In genomic region chr6:8951884-8952590, GRCm38 (mm10) we compare ENCODE assay signal across 9 mouse cellular contexts. TPM values are rescaled to one million over a fixed set of nuclear protein-coding genes. Genes with fewer than 3 reads are reported as not detected.
A peak's percentile ranks its signal among the peaks of the same experiment; 100 is the strongest.
DNase-seq lines count a peak whose midpoint lies in the region; ATAC-seq lines count a peak whose summit lies in the region.
"Had no signal": no experiment of that assay in that cellular context is flagged by ENCODE, and none has a peak within 500 bp of the region (broad histone marks: within the 10 kb centered on the region; RNA-seq: fewer than 3 reads in every experiment).

No protein-coding gene starts in this region.

- no peak overlapping the region for H3K4me3 ChIP-seq in intestine, embryonic 15.5 days (replicated peaks)
- no peak overlapping the region for H3K4me3 ChIP-seq in intestine, embryonic 16.5 days (ENCODE audit: low read length)
- H3K4me3 ChIP-seq in embryonic facial prominence, embryonic 12.5 days: no peak overlapping the region
- peak overlapping the region; percentile 56 for H3K4me3 ChIP-seq in hindbrain, embryonic 14.5 days (replicated peaks; ENCODE audit: low read length)
- H3K4me3 ChIP-seq in midbrain, embryonic 16.5 days (ENCODE audit: low read depth, low read length): peak overlapping the region; percentile 67

- DNase-seq in hindbrain, embryonic 14.5 days (ENCODE audit: low spot score): no peak
- DNase-seq in lung, postnatal 4 days: no peak
- DNase-seq in gastrocnemius, postnatal 4 days (ENCODE audit: low spot score in 2 of 2): no peak
- no peak for DNase-seq in thymus, postnatal 0 days (ENCODE audit: low spot score)

- no peaks in the 10 kb centered on the region for H3K36me3 ChIP-seq in intestine, embryonic 15.5 days
- H3K36me3 ChIP-seq in intestine, embryonic 16.5 days (ENCODE audit: control insufficient read depth, insufficient read depth, low read length): no peaks in the 10 kb centered on the region
- H3K36me3 ChIP-seq in embryonic facial prominence, embryonic 12.5 days: no peaks in the 10 kb centered on the region
- H3K36me3 ChIP-seq in hindbrain, embryonic 14.5 days (replicated peaks; ENCODE audit: control insufficient read depth, insufficient read depth): no peaks in the 10 kb centered on the region
- H3K36me3 ChIP-seq in midbrain, embryonic 16.5 days (ENCODE audit: control insufficient read depth, insufficient read depth, low read length): no peaks in the 10 kb centered on the region
- H3K36me3 ChIP-seq: heart, embryonic 15.5 days had no signal

- WGBS in intestine, embryonic 15.5 days: 26% methylated on average over 15 of the region's 15 CpGs
- 26% methylated on average over 15 of the region's 15 CpGs for WGBS in intestine, embryonic 16.5 days
- 14% methylated on average over 15 of the region's 15 CpGs for WGBS in embryonic facial prominence, embryonic 12.5 days
- 10% methylated on average over 15 of the region's 15 CpGs for WGBS in hindbrain, embryonic 14.5 days
- 10% methylated on average over 15 of the region's 15 CpGs for WGBS in midbrain, embryonic 16.5 days

- peaks cover 88% of the 10 kb centered on the region for H3K27me3 ChIP-seq in intestine, embryonic 15.5 days (replicated peaks)
- H3K27me3 ChIP-seq in intestine, embryonic 16.5 days (replicated peaks; ENCODE audit: control insufficient read depth, insufficient read depth, low read length): peaks cover 80% of the 10 kb centered on the region
- H3K27me3 ChIP-seq in embryonic facial prominence, embryonic 12.5 days: peaks cover 94% of the 10 kb centered on the region
- peaks cover 51% of the 10 kb centered on the region for H3K27me3 ChIP-seq in hindbrain, embryonic 14.5 days (ENCODE audit: control insufficient read depth, insufficient read depth, low read length)
- peaks cover 12% of the 10 kb centered on the region for H3K27me3 ChIP-seq in midbrain, embryonic 16.5 days (ENCODE audit: control insufficient read depth, insufficient read depth, low read depth, low read length)

- peak overlapping the region; percentile 71; the same call in 1 of the 2 replicates for H3K4me2 ChIP-seq in intestine, embryonic 15.5 days (replicated peaks)
- no peak overlapping the region for H3K4me2 ChIP-seq in intestine, embryonic 16.5 days (ENCODE audit: low read depth, low read length)
- peak overlapping the region; percentile 43; the same call in 1 of the 2 replicates for H3K4me2 ChIP-seq in embryonic facial prominence, embryonic 12.5 days (replicated peaks)
- H3K4me2 ChIP-seq in hindbrain, embryonic 14.5 days (replicated peaks): peak overlapping the region; percentile 79
- H3K4me2 ChIP-seq in midbrain, embryonic 16.5 days (ENCODE audit: low read length): peak overlapping the region; percentile 81

- no peak overlapping the region for H3K9ac ChIP-seq in intestine, embryonic 15.5 days
- H3K9ac ChIP-seq in intestine, embryonic 16.5 days (ENCODE audit: low read depth, low read length): no peak overlapping the region
- no peak overlapping the region for H3K9ac ChIP-seq in embryonic facial prominence, embryonic 12.5 days
- peak overlapping the region; percentile 75 for H3K9ac ChIP-seq in hindbrain, embryonic 14.5 days
- peak overlapping the region; percentile 80 for H3K9ac ChIP-seq in midbrain, embryonic 16.5 days (ENCODE audit: low read depth, low read length)
- H3K9ac ChIP-seq: heart, embryonic 15.5 days had no signal

- no peak overlapping the region for H3K27ac ChIP-seq in intestine, embryonic 15.5 days
- H3K27ac ChIP-seq in intestine, embryonic 16.5 days (ENCODE audit: low read length): no peak overlapping the region
- H3K27ac ChIP-seq in embryonic facial prominence, embryonic 12.5 days: no peak overlapping the region
- H3K27ac ChIP-seq in hindbrain, embryonic 14.5 days: peak overlapping the region; percentile 87
- peak overlapping the region; percentile 86 for H3K27ac ChIP-seq in midbrain, embryonic 16.5 days (ENCODE audit: low read length)
- H3K27ac ChIP-seq: heart, embryonic 15.5 days had no signal

- H3K4me1 ChIP-seq in intestine, embryonic 15.5 days (replicated peaks): peaks cover 15% of the 10 kb centered on the region
- peaks cover 3% of the 10 kb centered on the region; the same call in 1 of the 2 replicates for H3K4me1 ChIP-seq in intestine, embryonic 16.5 days (ENCODE audit: control insufficient read depth, insufficient read depth, low read length)
- peaks cover 15% of the 10 kb centered on the region for H3K4me1 ChIP-seq in embryonic facial prominence, embryonic 12.5 days
- peaks cover 25% of the 10 kb centered on the region; the same call in 1 of the 2 replicates for H3K4me1 ChIP-seq in hindbrain, embryonic 14.5 days (replicated peaks; ENCODE audit: control insufficient read depth, insufficient read depth, low read length)
- H3K4me1 ChIP-seq in midbrain, embryonic 16.5 days (ENCODE audit: control insufficient read depth, insufficient read depth, low read length): peaks cover 28% of the 10 kb centered on the region

- H3K9me3 ChIP-seq in intestine, embryonic 15.5 days: no peaks in the 10 kb centered on the region
- H3K9me3 ChIP-seq in intestine, embryonic 16.5 days (ENCODE audit: control insufficient read depth, low read length): no peaks in the 10 kb centered on the region
- H3K9me3 ChIP-seq in embryonic facial prominence, embryonic 12.5 days: no peaks in the 10 kb centered on the region
- no peaks in the 10 kb centered on the region for H3K9me3 ChIP-seq in hindbrain, embryonic 14.5 days (ENCODE audit: control insufficient read depth, low read length)
- H3K9me3 ChIP-seq in midbrain, embryonic 16.5 days (replicated peaks; ENCODE audit: control insufficient read depth, low read length, poor library complexity, severe bottlenecking): no peaks in the 10 kb centered on the region
- H3K9me3 ChIP-seq: heart, embryonic 15.5 days had no signal

- ATAC-seq in intestine, embryonic 15.5 days: no peak
- no peak for ATAC-seq in intestine, embryonic 16.5 days
- ATAC-seq in embryonic facial prominence, embryonic 12.5 days (ENCODE audit: insufficient number of reproducible peaks, insufficient read depth, low FRiP score, low TSS enrichment): no peak
- no peak for ATAC-seq in hindbrain, embryonic 14.5 days (ENCODE audit: low FRiP score)
- ATAC-seq in midbrain, embryonic 16.5 days: no peak

RNA-seq across cellular contexts. Expression of gene Nxph1, which starts 3.8 kb away (rescaled TPM):
- 0.32 and 0.33 TPM in 2 replicates for polyA plus RNA-seq in intestine, embryonic 15.5 days (2015; fragmentation: Nextera tagmentation; extraction: Ambion mirVana)
- 0.11 and 0.34 TPM in 2 replicates for polyA plus RNA-seq in intestine, embryonic 16.5 days (2015; fragmentation: Nextera tagmentation; extraction: Ambion mirVana)
- polyA plus RNA-seq in embryonic facial prominence, embryonic 12.5 days (2016; fragmentation: Nextera tagmentation; extraction: Ambion mirVana): 1.1 TPM in 2 replicates
- polyA plus RNA-seq in hindbrain, embryonic 14.5 days (2014; fragmentation: Nextera tagmentation; extraction: Ambion mirVana): 105 and 107 TPM in 2 replicates
- polyA plus RNA-seq in midbrain, embryonic 16.5 days (2015; fragmentation: Nextera tagmentation; extraction: Ambion mirVana): 82.4 and 92.6 TPM in 2 replicates
- under 1 TPM; 0.12 to 0.16 TPM for total RNA-seq in gastrocnemius, postnatal 4 days (2021)
- polyA plus RNA-seq in thymus, postnatal 0 days (2015; fragmentation: Nextera tagmentation; extraction: Ambion mirVana): 0.18 and 0.25 TPM in 2 replicates

Comparison
In these comparisons a context has a peak if more than half of its experiments do, and no peak if none do; other contexts are left out.
1. H3K27ac ChIP-seq: peak in hindbrain, embryonic 14.5 days (single experiment) and midbrain, embryonic 16.5 days (single experiment); none in intestine, embryonic 15.5 days (single experiment), intestine, embryonic 16.5 days (single experiment) and embryonic facial prominence, embryonic 12.5 days (single experiment).
2. H3K4me3 ChIP-seq: peak in hindbrain, embryonic 14.5 days (single experiment) and midbrain, embryonic 16.5 days (single experiment); none in intestine, embryonic 15.5 days (single experiment), intestine, embryonic 16.5 days (single experiment) and embryonic facial prominence, embryonic 12.5 days (single experiment).
3. H3K9ac ChIP-seq: peak in hindbrain, embryonic 14.5 days (single experiment) and midbrain, embryonic 16.5 days (single experiment); none in intestine, embryonic 15.5 days (single experiment), intestine, embryonic 16.5 days (single experiment) and embryonic facial prominence, embryonic 12.5 days (single experiment).
4. RNA of gene Nxph1, which starts 3.8 kb away (polyA plus RNA-seq): 105 to 107 TPM in hindbrain, embryonic 14.5 days and 82.4 to 92.6 TPM in midbrain, embryonic 16.5 days; 1.1 TPM in embryonic facial prominence, embryonic 12.5 days, 0.11 to 0.34 TPM in intestine, embryonic 16.5 days, 0.32 to 0.33 TPM in intestine, embryonic 15.5 days and 0.18 to 0.25 TPM in thymus, postnatal 0 days; every median in the first group is over 10 times any median in the second.